Mouse (Mus musculus) ES-E14 (cell line): ENCODE data around the gene Ints11. TPM values are rescaled to one million over a fixed set of nuclear protein-coding genes. Genes with fewer than 3 reads are reported as not detected.

ENCODE experiments used
- DNase-seq: peaks from one replicate; pipeline ENCODE4 v3.0.0-alpha.2; 2013; ENCODE audit warnings: low read depth, low spot score
- H3K27ac ChIP-seq: 2 replicates; pipeline ENCODE4 v1.5.1; 2012; ENCODE audit warnings: low read depth, mild to moderate bottlenecking, low read length, moderate library complexity, mixed read lengths; ENCODE audit not compliant: poor library complexity, insufficient read depth, severe bottlenecking
- H3K36me3 ChIP-seq: 2 replicates; pipeline ENCODE4 v1.6.1; 2012; ENCODE audit warnings: mild to moderate bottlenecking, low read length, moderate library complexity, mixed read lengths; ENCODE audit not compliant: control insufficient read depth, poor library complexity, insufficient read depth, severe bottlenecking
- H3K4me1 ChIP-seq, 2 experiments: fragments of 150-350 bp in 1 of 2; sonication (generic) in 1 of 2; 2 replicates each; pipeline ENCODE4 v1.6.1; 2012; ENCODE audit warnings: low read length in 2 of 2, mild to moderate bottlenecking in 1 of 2, mixed read lengths in 1 of 2; ENCODE audit not compliant: control insufficient read depth in 2 of 2, insufficient read depth in 2 of 2, poor library complexity in 1 of 2
- H3K4me3 ChIP-seq, 2 experiments: fragments of 150-350 bp in 1 of 2; sonication (generic) in 1 of 2; 2 replicates each; pipeline ENCODE4 v1.5.1; 2012; ENCODE audit warnings: low read length in 2 of 2, low read depth in 1 of 2, mild to moderate bottlenecking in 1 of 2, mixed read lengths in 1 of 2; ENCODE audit not compliant: insufficient read depth in 1 of 2, poor library complexity in 1 of 2, severe bottlenecking in 1 of 2
- H3K9ac ChIP-seq: 2 replicates; pipeline ENCODE4 v1.6.1; 2012; ENCODE audit warnings: low read depth, mild to moderate bottlenecking, low read length, mixed read lengths; ENCODE audit not compliant: poor library complexity, insufficient read depth, severe bottlenecking
- H3K9me3 ChIP-seq: fragments of 150-350 bp; sonication (generic); 2 replicates; pipeline ENCODE4 v1.6.1; 2012; ENCODE audit warnings: low read depth, mild to moderate bottlenecking, low read length; ENCODE audit not compliant: control insufficient read depth, insufficient read depth
- CHD2 ChIP-seq: IDR thresholded peaks from 2 replicates; pipeline ENCODE4 v1.6.1; 2014; ENCODE audit warnings: mild to moderate bottlenecking, low read depth, low read length, inconsistent platforms
- HCFC1 ChIP-seq: IDR thresholded peaks from 2 replicates; pipeline ENCODE4 v1.6.1; 2012; ENCODE audit warnings: low read length, inconsistent platforms, borderline replicate concordance; ENCODE audit not compliant: insufficient read depth
- MAFK ChIP-seq: IDR thresholded peaks from 2 replicates; pipeline ENCODE4 v1.6.1; 2014; ENCODE audit warnings: mild to moderate bottlenecking, low read depth, low read length, inconsistent platforms; ENCODE audit not compliant: insufficient read depth
- ZC3H11A ChIP-seq: IDR thresholded peaks from 2 replicates; pipeline ENCODE4 v1.6.1; 2012; ENCODE audit warnings: low read depth, mild to moderate bottlenecking, inconsistent platforms, low read length, borderline replicate concordance
- ZNF384 ChIP-seq: IDR thresholded peaks from 2 replicates; pipeline ENCODE4 v1.6.1; 2012; ENCODE audit warnings: low read depth, low read length, inconsistent platforms
- in situ Hi-C, 2 experiments: fragments of 600-800 bp; cut with MboI; formaldehyde crosslinking; loops; one replicate each; pipeline ENCODE4 v1.15.1; 2025; ENCODE audit warnings: low sequenced_read_pairs in 2 of 2, inconsistent platforms in 1 of 2; ENCODE audit not compliant: unreplicated experiment in 2 of 2
- total RNA-seq: library from RNA; depleted of rRNA; stranded (reverse); fragments of 300-350 nt; gene quantifications from 2 replicates; pipeline ENCODE4 v1.2.3, GENCODE M21; 2012; rRNA removed

The Ints11 gene
- 106 and 119 TPM in 2 replicates for total RNA-seq

- TF ChIP-seq MAFK (no peak), CHD2 (no peak), ZC3H11A (no peak), HCFC1 (no peak), ZNF384 (no peak)
- H3K4me1 ChIP-seq, result peaks cover 0 to 2% of the 10 kb centered on the region in 2 experiments; a peak in 1 of 4 replicates
- peak; percentile 93 for DNase-seq
- H3K9ac ChIP-seq, result peak within 1 kb of the TSS; percentile 98
- peak within 1 kb of the TSS; percentile 95 to 100 for H3K4me3 ChIP-seq
- in situ Hi-C loops, result no loop called here
- H3K36me3 ChIP-seq, result peaks cover 31% of the 10 kb centered on the region
- H3K9me3 ChIP-seq, result no peaks in the 10 kb centered on the region
- peak within 1 kb of the TSS; percentile 11; the same call in 1 of the 2 replicates for H3K27ac ChIP-seq
Measured at GRCm38 (mm10) chr4:155869317-155870033, at the start of gene Ints11, which contains the start of gene Cptp. Gene Ints11 (plus strand): TSS chr4:155869546. Gene Cptp (minus strand): TSS chr4:155869440.

- in situ Hi-C loops, result no loop called here
- no peak for TF ChIP-seq ZC3H11A
- TF ChIP-seq ZNF384, result peak; percentile 45
- TF ChIP-seq MAFK, result no peak
- H3K9me3 ChIP-seq, result no peaks in the 10 kb centered on the region
- H3K36me3 ChIP-seq, result peaks cover 55% of the 10 kb centered on the region
- no peak overlapping the region for H3K9ac ChIP-seq
- no peak overlapping the region for H3K4me3 ChIP-seq
- no peak overlapping the region; the same call in 1 of the 2 replicates for H3K27ac ChIP-seq
- H3K4me1 ChIP-seq, result peaks cover 0 to 2% of the 10 kb centered on the region in 2 experiments; a peak in 1 of 4 replicates
- DNase-seq, result no peak
Measured at GRCm38 (mm10) chr4:155821025-155821424, 48.3 kb upstream of the Ints11 start.

GRCm38 (mm10) chr4:155823443-155823842, 45.9 kb upstream of the Ints11 start:
- Histone ChIP-seq H3K4me1 (no peaks in the 10 kb centered on the region), H3K36me3 (peaks cover 42% of the 10 kb centered on the region), H3K4me3 (no peak overlapping the region), H3K9me3 (no peaks in the 10 kb centered on the region), H3K27ac (no peak overlapping the region), H3K9ac (no peak overlapping the region)
- TF ChIP-seq CHD2, result no peak
- no peak for TF ChIP-seq HCFC1
- no peak for TF ChIP-seq ZNF384
- TF ChIP-seq ZC3H11A, result no peak
- TF ChIP-seq MAFK, result no peak
- DNase-seq, result no peak
- in situ Hi-C loops, result no loop called here

- H3K36me3 ChIP-seq, result peaks cover 3% of the 10 kb centered on the region
- H3K4me3 ChIP-seq, result no peak overlapping the region
- peaks cover 0 to 6% of the 10 kb centered on the region in 2 experiments; a peak in 1 of 4 replicates for H3K4me1 ChIP-seq
- no peak overlapping the region; the same call in 1 of the 2 replicates for H3K27ac ChIP-seq
- in situ Hi-C loops, result no loop called here
- H3K9me3 ChIP-seq, result no peaks in the 10 kb centered on the region
- no peak overlapping the region for H3K9ac ChIP-seq
- no peak for DNase-seq
- TF ChIP-seq ZC3H11A, result no peak
- TF ChIP-seq CHD2, result no peak
- no peak for TF ChIP-seq HCFC1
Measured at GRCm38 (mm10) chr4:155829866-155830265, 39.5 kb upstream of the Ints11 start.

- 0 out of 2 replicates have a peak overlapping the region, but pooled peaks have one; percentile 24 for H3K27ac ChIP-seq
- in situ Hi-C loops, result no loop called here
- H3K4me3 ChIP-seq, result peak overlapping the region; percentile 17 to 64; a peak in 2 of 4 replicates
- peaks cover 2% of the 10 kb centered on the region; the same call in 1 of the 2 replicates for H3K36me3 ChIP-seq
- peak overlapping the region; percentile 47; the same call in 1 of the 2 replicates for H3K9ac ChIP-seq
- no peak for DNase-seq
- H3K4me1 ChIP-seq, result peaks cover 0 to 6% of the 10 kb centered on the region in 2 experiments; a peak in 1 of 4 replicates
- no peaks in the 10 kb centered on the region for H3K9me3 ChIP-seq
- TF ChIP-seq CHD2, result no peak
- TF ChIP-seq MAFK, result no peak
- TF ChIP-seq HCFC1, result no peak
- no peak for TF ChIP-seq ZNF384
- TF ChIP-seq ZC3H11A, result no peak
Measured at GRCm38 (mm10) chr4:155830596-155830995, 38.8 kb upstream of the Ints11 start.
